Mouse (Mus musculus): ENCODE data around the gene Usp22. TPM values are rescaled to one million over a fixed set of nuclear protein-coding genes. Genes with fewer than 3 reads are reported as not detected.

Usp22 gene
- 13.3 TPM for polyA plus RNA-seq (2017; shearing (Covaris generic))

GRCm38 (mm10) chr11:61174821-61175658 lies at the start of gene Usp22:
TSS of gene Usp22 (minus strand) at chr11:61175055.

GRCm38 (mm10) chr11:61207487-61208246 lies 32.8 kb upstream of the Usp22 start, which contains the start of gene Aldh3a1:
TSS of gene Aldh3a1 (plus strand) at chr11:61207537.

GRCm38 (mm10) chr11:61126606-61127355 lies 48.1 kb downstream of the Usp22 start, which contains the start of gene Tnfrsf13b:
TSS of gene Tnfrsf13b (plus strand) at chr11:61126755.

Other genes with a start within 250 kb of the Usp22 start
- gene Map2k3, start 243.0 kb downstream of the Usp22 start, polyA plus RNA-seq (2017; shearing (Covaris generic)), result 32.0 TPM
- not detected for gene Kcnj12, start 152.5 kb downstream of the Usp22 start, polyA plus RNA-seq (2017; shearing (Covaris generic))
- 65.3 TPM for gene Tnfrsf13b, start 48.3 kb downstream of the Usp22 start, polyA plus RNA-seq (2017; shearing (Covaris generic))
- gene Aldh3a1, start 32.5 kb upstream of the Usp22 start, polyA plus RNA-seq (2017; shearing (Covaris generic)), result not detected
- 53.2 TPM for gene Aldh3a2, start 92.4 kb upstream of the Usp22 start, polyA plus RNA-seq (2017; shearing (Covaris generic))
- gene Slc47a2, start 167.8 kb upstream of the Usp22 start, polyA plus RNA-seq (2017; shearing (Covaris generic)), result not detected
- gene Slc47a1, start 203.3 kb upstream of the Usp22 start, polyA plus RNA-seq (2017; shearing (Covaris generic)), result not detected